Mouse (Mus musculus) lung, adult 18-20 months (tissue): Measurements from ENCODE around the gene Hoxb5.

Experiments used
- DNase-seq, 2 experiments: peaks; one replicate each; pipeline ENCODE4 v3.0.0; 2022; ENCODE audit warnings: mixed read lengths in 2 of 2

The Hoxb5 gene

DNA sequence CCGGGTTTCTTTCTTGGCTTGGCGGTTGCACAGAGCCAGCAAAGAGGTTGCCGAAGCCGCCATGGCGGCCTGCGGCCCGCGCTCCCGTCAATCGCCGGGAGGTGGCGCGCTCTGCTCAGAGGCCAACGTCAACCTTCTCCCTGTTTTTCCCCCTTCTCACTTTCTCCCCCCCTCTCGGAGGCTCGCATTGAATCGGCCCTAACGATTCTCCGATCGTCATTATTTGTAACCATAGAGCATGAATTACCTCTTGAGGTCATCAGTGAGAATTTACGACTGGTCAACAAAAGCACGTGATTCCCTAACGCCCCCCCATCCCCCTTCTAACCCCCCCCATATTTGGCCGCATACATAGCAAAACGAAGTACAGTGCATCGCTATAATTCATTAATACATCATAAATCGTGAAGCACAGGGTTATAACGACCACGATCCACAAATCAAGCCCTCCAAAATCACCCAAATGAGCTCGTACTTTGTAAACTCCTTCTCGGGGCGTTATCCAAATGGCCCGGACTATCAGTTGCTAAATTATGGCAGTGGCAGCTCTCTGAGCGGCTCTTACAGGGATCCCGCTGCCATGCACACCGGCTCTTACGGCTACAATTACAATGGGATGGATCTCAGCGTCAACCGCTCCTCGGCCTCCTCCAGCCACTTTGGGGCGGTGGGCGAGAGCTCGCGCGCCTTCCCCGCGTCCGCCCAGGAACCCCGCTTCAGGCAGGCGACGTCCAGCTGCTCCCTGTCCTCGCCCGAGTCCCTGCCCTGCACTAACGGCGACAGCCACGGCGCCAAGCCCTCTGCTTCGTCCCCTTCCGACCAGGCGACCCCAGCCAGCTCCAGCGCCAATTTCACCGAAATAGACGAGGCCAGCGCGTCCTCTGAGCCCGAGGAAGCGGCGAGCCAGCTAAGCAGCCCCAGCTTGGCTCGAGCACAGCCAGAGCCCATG is at the start of gene Hoxb5:
TSS of gene Hoxb5 (plus strand) at position 186 of the 949 bp plus-strand sequence.
- DNase-seq = peak; percentile 79 to 86

- no peak for DNase-seq
Measured at GRCm38 (mm10) chr11:96254221-96254620, 48.9 kb upstream of the Hoxb5 start.

DNA sequence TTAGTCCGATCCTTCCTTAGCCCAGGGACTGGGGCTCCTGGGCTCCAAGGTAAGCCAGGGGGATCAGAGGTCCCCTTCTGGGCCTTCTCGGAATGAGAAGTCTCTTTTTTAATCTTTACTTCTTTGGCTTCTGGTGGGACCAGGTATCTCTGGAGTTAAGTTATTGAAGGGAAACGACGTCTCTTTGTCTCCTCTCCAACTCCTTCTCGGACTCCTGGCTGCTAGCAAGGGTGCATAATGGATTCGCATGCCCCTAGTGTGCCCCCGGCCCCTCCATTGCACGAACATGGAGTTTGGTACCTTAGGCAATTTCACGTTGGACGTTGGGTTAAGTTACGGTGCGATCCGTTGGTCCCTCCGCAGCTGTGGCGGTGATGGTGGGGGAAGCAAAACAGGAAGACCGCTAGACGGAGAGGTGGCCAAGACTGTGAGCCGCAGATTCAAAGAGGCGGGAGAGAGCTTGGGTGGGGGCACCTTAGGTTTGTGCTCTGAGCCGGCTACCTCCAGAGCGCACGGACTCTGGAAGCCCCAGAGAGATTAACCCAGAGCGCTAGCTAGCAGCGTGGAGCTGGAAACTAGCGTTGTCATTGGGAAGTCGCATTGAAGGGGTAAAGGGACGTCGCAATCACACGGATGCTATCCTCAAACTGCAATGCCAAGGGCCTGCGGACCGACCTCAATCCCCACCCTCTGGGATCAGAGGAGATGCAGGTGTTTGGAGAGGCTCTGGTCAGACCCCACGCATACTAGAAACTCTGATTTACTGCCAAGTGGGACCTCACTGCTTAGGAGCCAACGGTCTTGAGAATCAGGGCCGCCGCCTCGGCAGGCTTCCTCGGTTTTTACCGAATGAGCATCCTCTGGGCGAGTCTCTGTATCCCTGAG is 47.8 kb upstream of the Hoxb5 start:
- DNase-seq = no peak

GRCm38 (mm10) chr11:96255996-96256445 is 47.1 kb upstream of the Hoxb5 start:
- DNase-seq = no peak

- no peak for DNase-seq
Measured at GRCm38 (mm10) chr11:96257141-96257540, 46.0 kb upstream of the Hoxb5 start.

DNA sequence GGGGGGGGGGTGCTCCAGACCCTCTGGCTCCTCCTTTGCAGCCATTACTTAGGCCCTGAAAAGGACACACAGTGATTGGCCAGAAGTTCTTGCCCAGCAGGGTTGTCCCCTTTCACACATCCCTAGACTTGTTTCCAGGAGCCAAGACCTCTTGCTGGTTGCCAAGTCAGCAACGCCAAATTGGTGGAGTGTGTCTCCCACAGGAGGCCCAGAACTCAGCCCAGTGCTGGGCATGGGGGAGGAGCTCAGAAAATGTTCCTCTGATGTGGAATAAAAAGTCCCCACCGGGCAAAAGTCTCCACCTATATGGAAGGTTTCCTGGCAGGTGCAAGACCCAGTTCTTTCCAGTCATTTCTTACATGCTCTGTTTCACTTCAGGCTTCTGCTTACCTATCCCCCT is 44.1 kb upstream of the Hoxb5 start:
- no peak for DNase-seq

DNA sequence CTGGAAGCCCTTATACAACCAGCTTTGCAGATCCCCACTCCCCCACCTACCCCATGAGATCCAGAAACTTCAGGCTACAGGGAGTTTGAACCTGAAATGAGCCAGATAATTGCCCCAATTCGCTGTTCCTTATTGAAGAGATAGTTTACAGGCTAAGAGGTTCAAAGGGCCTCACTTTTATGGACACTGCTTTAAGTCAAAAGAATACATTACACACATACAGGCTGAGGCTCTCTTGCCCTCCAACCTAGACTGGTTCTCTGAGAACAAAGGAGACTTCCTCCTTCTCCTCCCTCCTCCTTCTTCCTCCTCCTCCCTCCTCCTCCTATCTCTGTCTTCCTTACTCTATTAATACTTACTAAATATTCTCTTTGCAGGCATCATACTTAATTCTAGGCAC is 43.6 kb upstream of the Hoxb5 start:
- DNase-seq = no peak

GRCm38 (mm10) chr11:96260310-96260970 is 42.7 kb upstream of the Hoxb5 start:
- DNase-seq = peak in 1 of 2 experiments; percentile 33

- DNase-seq = peak; percentile 48 to 67
Measured at GRCm38 (mm10) chr11:96261323-96261890, 41.7 kb upstream of the Hoxb5 start.

GRCm38 (mm10) chr11:96262262-96262830 is 40.8 kb upstream of the Hoxb5 start:
- no peak for DNase-seq

DNA sequence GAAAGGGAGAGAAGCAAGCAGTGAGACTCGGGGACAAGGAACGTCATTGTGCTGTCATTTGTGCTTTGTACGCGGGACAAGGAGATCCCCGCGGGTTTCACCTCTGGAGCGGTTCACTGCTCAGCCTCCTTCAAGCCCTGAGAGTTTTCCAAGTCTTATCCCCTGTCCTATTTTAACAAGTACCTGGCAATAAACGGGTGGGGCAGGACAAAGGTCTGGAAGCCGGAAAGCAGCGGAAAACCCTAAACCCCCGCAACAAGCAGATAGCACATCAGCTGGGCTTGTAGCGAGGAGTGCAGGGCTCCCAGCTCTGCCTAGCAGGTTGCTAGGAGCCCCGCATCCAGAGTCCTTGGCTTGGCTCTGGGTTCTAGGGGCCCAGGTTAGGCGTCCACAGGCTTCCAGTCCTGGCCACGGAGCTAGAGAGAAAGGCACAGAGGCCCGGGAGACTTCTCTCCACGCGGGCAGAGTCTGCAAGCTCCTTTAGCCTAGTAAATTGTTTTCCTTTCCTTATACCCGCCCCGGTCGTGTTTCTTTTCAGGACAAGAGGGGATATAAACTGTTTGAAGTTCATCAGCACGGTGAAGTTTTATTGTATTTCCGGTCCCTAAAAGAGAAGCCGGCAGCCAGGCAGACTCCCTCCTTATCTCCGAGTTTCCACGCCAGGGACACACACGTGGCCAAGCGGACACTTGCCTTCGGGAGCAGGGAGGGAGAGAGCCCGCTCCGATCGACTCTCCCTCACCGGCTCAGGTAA is 39.3 kb upstream of the Hoxb5 start:
- DNase-seq = no peak

- DNase-seq = no peak
Measured at GRCm38 (mm10) chr11:96264390-96265020, 38.6 kb upstream of the Hoxb5 start.

DNA sequence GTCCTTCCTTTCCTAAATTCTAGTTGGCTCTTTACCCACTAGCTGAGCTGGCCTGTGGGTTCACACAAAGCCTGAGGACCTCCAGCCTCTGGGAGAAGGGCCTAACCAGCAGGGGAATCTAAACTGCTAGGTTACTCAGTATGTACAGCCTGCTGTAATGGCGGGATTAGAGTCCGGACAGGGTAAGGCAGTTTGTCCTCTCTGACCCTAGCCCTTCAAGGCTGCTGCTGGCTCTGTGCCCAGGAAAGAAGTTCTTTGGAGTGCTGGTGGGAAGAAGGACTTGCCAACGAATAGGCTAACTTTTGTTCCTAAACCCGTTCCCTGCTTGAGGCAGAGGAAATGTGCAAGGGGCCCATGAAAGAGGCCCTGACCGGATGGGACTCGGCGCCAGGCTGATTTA is 37.2 kb upstream of the Hoxb5 start:
- DNase-seq = no peak

DNA sequence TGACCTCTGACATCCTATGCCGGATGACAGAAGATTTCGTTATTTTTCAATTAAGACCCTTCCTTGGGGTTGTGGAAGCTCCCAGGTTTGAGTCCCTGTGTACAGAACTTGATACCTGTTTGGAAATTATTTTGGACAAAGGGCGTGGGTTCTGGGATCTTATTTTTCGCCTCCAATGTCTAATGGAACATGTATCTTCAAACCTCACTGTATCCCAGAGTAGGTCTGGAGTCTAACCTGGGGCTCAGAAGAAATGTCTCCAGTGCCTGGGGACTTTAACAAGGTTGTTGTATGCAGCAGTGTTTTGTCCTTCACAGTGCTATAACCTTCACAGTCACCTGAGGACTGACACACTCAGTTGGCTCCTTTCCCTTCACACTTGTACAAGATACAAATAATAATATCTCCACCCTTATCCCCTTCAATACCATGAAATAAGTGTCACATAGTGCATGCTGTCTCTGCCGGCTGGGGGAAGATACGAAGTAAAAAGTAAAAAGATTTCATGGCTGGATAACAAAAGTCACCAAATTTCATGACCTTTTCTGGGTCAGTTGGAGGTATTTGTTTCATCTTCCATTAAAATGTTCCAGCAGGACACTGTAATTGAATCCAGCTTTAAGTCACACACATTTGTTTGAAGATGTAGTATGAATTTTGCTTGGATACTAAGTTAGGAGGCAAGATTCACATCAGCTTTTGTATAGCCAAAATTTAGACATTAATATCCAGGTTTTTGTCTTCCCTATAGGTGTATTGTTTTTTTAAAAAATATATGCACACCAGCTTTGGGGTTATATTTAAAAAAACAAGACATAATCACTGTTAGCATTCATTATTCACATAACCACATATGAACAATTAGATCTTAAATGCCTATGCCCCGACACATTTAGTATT is 35.9 kb upstream of the Hoxb5 start:
- DNase-seq = no peak

- no peak for DNase-seq
Measured at GRCm38 (mm10) chr11:96268031-96268745, 34.9 kb upstream of the Hoxb5 start.

DNA sequence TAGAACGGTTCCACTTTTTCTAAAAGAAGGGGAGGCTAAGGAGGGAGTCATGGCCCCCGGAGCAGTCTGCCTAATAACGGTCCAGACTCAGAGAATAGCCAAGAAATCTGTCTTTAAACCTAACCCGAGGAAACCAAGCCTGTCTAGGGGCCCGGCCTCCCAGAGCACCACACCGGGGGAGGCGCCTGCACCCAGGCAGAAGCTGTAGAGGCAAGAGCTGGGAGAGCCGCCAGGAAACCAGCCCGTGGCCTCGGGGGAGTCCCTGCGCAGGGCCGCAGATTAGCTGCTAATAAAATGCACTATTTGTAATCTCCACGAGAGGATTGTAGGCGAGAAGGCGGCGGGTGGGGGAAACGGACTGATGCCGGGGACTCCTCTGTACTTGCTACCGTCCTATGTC is 33.3 kb upstream of the Hoxb5 start:
- no peak for DNase-seq

- no peak for DNase-seq
Measured at GRCm38 (mm10) chr11:96270996-96271540, 32.1 kb upstream of the Hoxb5 start, which contains the start of gene Hoxb9. TSS of gene Hoxb9 (plus strand) at chr11:96271457.

DNA sequence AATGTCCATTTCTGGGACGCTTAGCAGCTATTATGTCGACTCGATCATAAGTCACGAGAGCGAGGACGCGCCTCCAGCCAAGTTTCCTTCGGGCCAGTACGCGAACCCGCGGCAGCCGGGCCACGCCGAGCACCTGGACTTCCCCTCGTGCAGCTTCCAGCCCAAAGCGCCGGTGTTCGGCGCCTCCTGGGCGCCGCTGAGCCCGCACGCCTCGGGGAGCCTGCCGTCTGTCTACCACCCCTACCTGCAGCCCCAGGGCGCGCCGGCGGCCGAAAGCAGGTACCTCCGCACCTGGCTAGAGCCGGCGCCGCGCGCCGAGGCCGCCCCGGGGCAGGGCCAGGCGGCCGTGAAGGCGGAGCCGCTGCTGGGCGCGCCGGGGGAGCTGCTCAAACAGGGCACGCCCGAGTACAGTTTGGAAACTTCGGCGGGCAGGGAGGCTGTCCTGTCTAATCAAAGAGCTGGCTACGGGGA is 31.6 kb upstream of the Hoxb5 start:
- DNase-seq = no peak
